Mouse (Mus musculus) midbrain, embryonic 16.5 days (tissue): ENCODE data around the gene Osbp. TPM values are rescaled to one million over a fixed set of nuclear protein-coding genes. Genes with fewer than 3 reads are reported as not detected.

Experiments
- ATAC-seq: fragments of 200-750 bp; cut with Nextera tagmentation; 2 replicates; pipeline ENCODE4 v1.8.0; 2017; ENCODE audit warnings: moderate TSS enrichment
- H3K27ac ChIP-seq: fragments of 300-500 bp; sonication (generic); 2 replicates; pipeline ENCODE4 v1.5.1; 2014; ENCODE audit warnings: mild to moderate bottlenecking, low read length, mixed read lengths
- H3K27me3 ChIP-seq: fragments of 300-500 bp; sonication (generic); 2 replicates; pipeline ENCODE4 v1.6.1; 2014; ENCODE audit warnings: low read depth, low read length, mixed read lengths; ENCODE audit not compliant: control insufficient read depth, insufficient read depth
- H3K36me3 ChIP-seq: fragments of 300-500 bp; sonication (generic); 2 replicates; pipeline ENCODE4 v1.6.1; 2014; ENCODE audit warnings: mild to moderate bottlenecking, low read length, moderate library complexity, mixed read lengths; ENCODE audit not compliant: control insufficient read depth, insufficient read depth
- H3K4me1 ChIP-seq: fragments of 300-500 bp; sonication (generic); 2 replicates; pipeline ENCODE4 v1.6.1; 2014; ENCODE audit warnings: mild to moderate bottlenecking, low read length, mixed read lengths; ENCODE audit not compliant: control insufficient read depth, insufficient read depth
- H3K4me2 ChIP-seq: fragments of 300-500 bp; sonication (generic); 2 replicates; pipeline ENCODE4 v1.6.1; 2014; ENCODE audit warnings: mild to moderate bottlenecking, low read length, mixed read lengths
- H3K4me3 ChIP-seq: fragments of 300-500 bp; sonication (generic); 2 replicates; pipeline ENCODE4 v1.5.1; 2014; ENCODE audit warnings: low read depth, mild to moderate bottlenecking, low read length, moderate library complexity, mixed read lengths
- H3K9ac ChIP-seq: fragments of 300-500 bp; sonication (generic); 2 replicates; pipeline ENCODE4 v1.6.1; 2014; ENCODE audit warnings: low read depth, low read length, mixed read lengths
- H3K9me3 ChIP-seq: fragments of 300-500 bp; sonication (generic); replicated peaks from 2 replicates; pipeline ENCODE4 v1.6.1; 2014; ENCODE audit warnings: mild to moderate bottlenecking, low read length, mixed read lengths; ENCODE audit not compliant: control insufficient read depth, poor library complexity, severe bottlenecking
- WGBS: fragments of 180-500 bp; shearing (Covaris S2); extraction: QIAGEN DNeasy Blood & Tissue Kit; methylation state at CpG from one replicate; pipeline ENCODE4 v1.1.7; 2014; 5-methylcytosine and 5-hydroxymethylcytosine counted together
- polyA plus RNA-seq: library from polyadenylated mRNA; unstranded; fragments of >200 nt; fragmentation: Nextera tagmentation; extraction: Ambion mirVana; gene quantifications from 2 replicates; pipeline ENCODE4 v1.2.1, GENCODE M21; 2015

Osbp gene
- polyA plus RNA-seq, 1 experiment from 2014 or later, result 3.6 TPM

DNA sequence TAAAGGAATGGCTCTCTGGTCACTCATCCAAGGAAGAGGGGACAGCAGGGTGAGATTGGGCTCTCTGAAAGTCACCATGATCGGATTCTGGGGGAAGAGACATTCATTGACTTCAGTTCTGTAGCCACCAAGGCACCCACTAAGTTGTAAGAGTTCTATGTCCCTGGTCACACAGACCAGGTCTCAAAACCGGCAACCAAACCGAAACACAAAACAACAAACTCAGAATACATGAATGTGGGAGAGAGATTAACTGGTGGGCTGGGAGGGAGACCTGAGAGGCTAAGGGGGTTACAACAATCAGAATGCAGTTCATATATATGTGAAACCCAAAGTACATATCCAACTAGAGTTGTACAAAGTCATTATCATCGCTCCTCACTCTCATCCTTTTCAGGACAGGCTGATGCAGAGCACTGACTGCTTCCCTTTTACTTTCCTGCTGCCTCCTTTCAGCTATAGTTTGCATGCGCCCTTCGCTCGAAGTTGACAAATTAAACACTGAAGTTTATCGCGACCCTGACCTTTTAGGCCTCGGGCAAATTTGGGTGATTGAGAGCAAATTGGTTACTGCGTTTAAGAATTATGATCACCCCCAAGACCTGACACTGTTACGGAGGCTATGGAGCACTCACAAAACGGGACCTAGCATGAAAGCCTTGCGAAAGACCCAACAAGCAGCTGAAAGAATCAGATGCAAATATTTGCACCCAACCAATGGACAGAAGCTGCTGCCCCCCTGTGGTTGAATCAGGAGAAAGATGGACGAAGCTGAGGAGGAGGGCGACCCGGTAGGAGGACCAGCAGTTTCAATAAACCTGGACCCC is 41.6 kb downstream of the Osbp start:
- Histone ChIP-seq H3K9me3 (no peaks in the 10 kb centered on the region), H3K27me3 (no peaks in the 10 kb centered on the region), H3K9ac (peak overlapping the region; percentile 62), H3K36me3 (no peaks in the 10 kb centered on the region), H3K4me2 (peak overlapping the region; percentile 52), H3K4me3 (peak overlapping the region; percentile 48), H3K4me1 (peaks cover 12% of the 10 kb centered on the region), H3K27ac (no peak overlapping the region; the same call in 1 of the 2 replicates)
- 13% methylated on average over 17 of the region's 17 CpGs for WGBS
- no peak for ATAC-seq

- no peak for ATAC-seq
- peak overlapping the region; percentile 12; the same call in 1 of the 2 replicates for H3K4me3 ChIP-seq
- H3K36me3 ChIP-seq, result no peaks in the 10 kb centered on the region
- no peaks in the 10 kb centered on the region for H3K9me3 ChIP-seq
- peak overlapping the region; percentile 31 for H3K4me2 ChIP-seq
- peaks cover 14% of the 10 kb centered on the region for H3K4me1 ChIP-seq
- H3K27me3 ChIP-seq, result no peaks in the 10 kb centered on the region
- H3K27ac ChIP-seq, result peak overlapping the region; percentile 53
- H3K9ac ChIP-seq, result no peak overlapping the region
- 21% methylated on average over 17 of the region's 17 CpGs for WGBS
Observed at GRCm38 (mm10) chr19:12008410-12009380, 43.0 kb downstream of the Osbp start.

DNA sequence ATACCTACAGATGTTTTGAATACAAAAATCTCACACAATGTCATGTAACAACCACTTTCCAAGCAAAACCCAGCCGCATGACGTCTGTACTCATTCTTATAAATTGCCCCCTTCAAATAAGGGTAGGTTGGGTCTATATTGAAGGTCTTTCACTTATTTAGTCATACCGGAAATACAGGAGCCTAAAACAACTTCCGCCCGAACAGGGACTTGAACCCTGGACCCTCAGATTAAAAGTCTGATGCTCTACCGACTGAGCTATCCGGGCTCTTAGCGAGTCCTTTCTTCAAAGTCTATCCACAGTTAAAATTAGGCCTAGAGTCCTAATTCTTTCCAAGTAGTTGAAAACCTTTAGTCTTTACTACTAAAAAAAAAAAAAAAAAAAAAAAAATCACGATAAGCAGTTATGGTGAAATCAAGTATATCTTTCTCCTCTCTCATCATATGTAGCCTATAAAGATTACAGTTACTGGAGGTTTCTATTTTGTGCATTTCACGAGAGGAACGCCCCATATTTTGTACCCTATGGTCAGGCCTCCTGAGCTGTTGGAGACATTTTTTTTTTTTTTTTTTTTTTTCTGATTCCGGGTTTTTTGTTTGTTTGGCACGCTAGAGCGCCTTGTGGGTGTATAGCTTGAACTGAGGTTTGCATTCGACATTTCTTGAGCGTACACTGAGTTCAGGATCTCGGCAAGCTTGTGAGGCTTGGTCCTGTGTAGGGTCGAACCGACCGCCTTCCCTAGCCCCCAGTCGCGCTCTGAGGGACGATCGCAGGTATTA is 44.0 kb downstream of the Osbp start:
- Histone ChIP-seq H3K4me3 (peak overlapping the region; percentile 58), H3K9me3 (no peaks in the 10 kb centered on the region), H3K4me1 (peaks cover 7% of the 10 kb centered on the region), H3K27me3 (no peaks in the 10 kb centered on the region), H3K4me2 (peak overlapping the region; percentile 77), H3K27ac (peak overlapping the region; percentile 94), H3K9ac (peak overlapping the region; percentile 83), H3K36me3 (no peaks in the 10 kb centered on the region)
- WGBS, result 1% methylated on average over 24 of the region's 24 CpGs
- ATAC-seq, result peak; percentile 8

- Histone ChIP-seq H3K9me3 (no peaks in the 10 kb centered on the region), H3K4me2 (peak overlapping the region; percentile 77), H3K4me3 (peak overlapping the region; percentile 58), H3K27me3 (no peaks in the 10 kb centered on the region), H3K27ac (peak overlapping the region; percentile 94), H3K4me1 (peaks cover 6% of the 10 kb centered on the region; the same call in 1 of the 2 replicates), H3K36me3 (no peaks in the 10 kb centered on the region), H3K9ac (peak overlapping the region; percentile 83)
- ATAC-seq, result peak; percentile 44
- under 1% methylated on average over 24 of the region's 24 CpGs for WGBS
Observed at GRCm38 (mm10) chr19:12010281-12010771, 44.6 kb downstream of the Osbp start.

DNA sequence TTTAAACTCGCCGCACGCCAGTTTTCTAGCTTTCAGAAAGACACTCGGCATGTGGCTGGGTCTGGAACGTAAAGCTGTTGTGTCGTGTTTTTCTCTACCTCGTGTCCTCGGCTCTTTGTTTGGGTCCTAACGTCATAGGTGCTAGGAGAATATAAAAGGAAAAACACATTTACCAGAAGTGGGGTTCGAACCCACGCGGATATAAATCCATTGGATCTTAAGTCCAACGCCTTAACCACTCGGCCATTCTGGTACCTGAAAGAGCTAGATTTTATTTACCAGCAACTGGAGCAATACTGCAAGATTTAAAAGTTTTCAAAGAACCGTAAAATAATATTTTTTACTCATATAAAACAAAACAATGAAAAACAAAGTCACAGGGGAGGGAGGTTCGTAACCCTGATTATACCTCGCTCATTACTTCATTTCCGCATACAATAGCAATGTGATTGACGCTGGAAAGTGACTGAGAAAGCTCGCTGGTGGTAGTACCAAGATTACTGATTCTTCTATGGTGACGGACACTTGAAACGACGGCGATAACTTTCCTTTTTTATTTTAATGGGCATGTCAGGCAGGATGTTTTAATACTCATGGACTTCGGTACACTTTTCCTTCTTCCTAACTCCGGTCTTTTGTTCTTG is 45.3 kb downstream of the Osbp start:
- H3K36me3 ChIP-seq, result no peaks in the 10 kb centered on the region
- H3K9ac ChIP-seq, result peak overlapping the region; percentile 83
- peak overlapping the region; percentile 58 for H3K4me3 ChIP-seq
- peaks cover 6% of the 10 kb centered on the region; the same call in 1 of the 2 replicates for H3K4me1 ChIP-seq
- no peaks in the 10 kb centered on the region for H3K27me3 ChIP-seq
- H3K27ac ChIP-seq, result peak overlapping the region; percentile 94
- peak; percentile 77 for ATAC-seq
- H3K9me3 ChIP-seq, result no peaks in the 10 kb centered on the region
- under 1% methylated on average over 26 of the region's 26 CpGs for WGBS
- H3K4me2 ChIP-seq, result peak overlapping the region; percentile 77

- peak overlapping the region; percentile 67 for H3K27ac ChIP-seq
- H3K4me3 ChIP-seq, result peak overlapping the region; percentile 58
- H3K36me3 ChIP-seq, result no peaks in the 10 kb centered on the region
- ATAC-seq, result peak; percentile 79
- peak overlapping the region; percentile 77 for H3K4me2 ChIP-seq
- under 1% methylated on average over 48 of the region's 49 CpGs for WGBS
- H3K27me3 ChIP-seq, result no peaks in the 10 kb centered on the region
- H3K9ac ChIP-seq, result peak overlapping the region; percentile 62
- H3K4me1 ChIP-seq, result peaks cover 4% of the 10 kb centered on the region; the same call in 1 of the 2 replicates
- no peaks in the 10 kb centered on the region for H3K9me3 ChIP-seq
Observed at GRCm38 (mm10) chr19:12011560-12012556, 46.1 kb downstream of the Osbp start.

- 2% methylated on average over 10 of the region's 10 CpGs for WGBS
- Histone ChIP-seq H3K27me3 (no peaks in the 10 kb centered on the region), H3K4me2 (peak overlapping the region; percentile 77), H3K36me3 (no peaks in the 10 kb centered on the region), H3K4me3 (peak overlapping the region; percentile 58), H3K27ac (no peak overlapping the region), H3K4me1 (0 out of 2 replicates have a peak, but pooled peaks cover 2% of the 10 kb centered on the region), H3K9me3 (no peaks in the 10 kb centered on the region), H3K9ac (peak overlapping the region; percentile 53)
- no peak for ATAC-seq
Observed at GRCm38 (mm10) chr19:12012615-12013014, 46.9 kb downstream of the Osbp start.
